Mouse (Mus musculus): ENCODE measurements at regions not wholly inside any gene's neighbourhood (a gene's known extent, or its start where the extent isn't known, plus 50 kb on each side); places are given as distances from the start of the nearest gene placed in this dataset.
A peak's percentile ranks its signal among the peaks of the same experiment; 100 is the strongest.

- Histone ChIP-seq H3K4me1 (ENCODE audit: control insufficient read depth, insufficient read depth, low read length) (no peaks in the 10 kb centered on the region), H3K27ac (ENCODE audit: low read length) (no peak overlapping the region), H3K9ac (replicated peaks; ENCODE audit: low read depth, low read length) (no peak overlapping the region), H3K9me3 (ENCODE audit: control insufficient read depth, low read depth, low read length) (no peaks in the 10 kb centered on the region), H3K36me3 (ENCODE audit: control insufficient read depth, insufficient read depth, low read length) (no peaks in the 10 kb centered on the region), H3K4me2 (replicated peaks; ENCODE audit: low read depth, low read length) (no peak overlapping the region), H3K27me3 (ENCODE audit: control insufficient read depth, insufficient read depth, low read length) (no peaks in the 10 kb centered on the region), H3K4me3 (ENCODE audit: low read depth, low read length) (no peak overlapping the region)
- WGBS, result 89% methylated on average over 2 of the region's 2 CpGs
- ATAC-seq (ENCODE audit: insufficient number of reproducible peaks, insufficient read depth, low FRiP score, low read depth), result no peak
These were observed 405.8 kb downstream of the Basp1 start for GRCm38 (mm10) chr15:25007720-25008119.

- 85% methylated on average over 3 of the region's 3 CpGs for WGBS
- no peak for ATAC-seq (ENCODE audit: insufficient number of reproducible peaks, insufficient read depth, low FRiP score, low read depth)
These were observed 413.4 kb downstream of the Basp1 start for GRCm38 (mm10) chr15:25000171-25000570.

GRCm38 (mm10) chr15:24993325-24993673 is 420.3 kb downstream of the Basp1 start:
- H3K4me2 ChIP-seq (replicated peaks; ENCODE audit: low read depth, low read length), result no peak overlapping the region
- WGBS, result 76% methylated on average over 2 of the region's 2 CpGs
- no peaks in the 10 kb centered on the region for H3K27me3 ChIP-seq (ENCODE audit: control insufficient read depth, insufficient read depth, low read length)
- no peaks in the 10 kb centered on the region for H3K9me3 ChIP-seq (ENCODE audit: control insufficient read depth, low read depth, low read length)
- no peaks in the 10 kb centered on the region for H3K36me3 ChIP-seq (ENCODE audit: control insufficient read depth, insufficient read depth, low read length)
- no peaks in the 10 kb centered on the region for H3K4me1 ChIP-seq (ENCODE audit: control insufficient read depth, insufficient read depth, low read length)
- no peak for ATAC-seq (ENCODE audit: insufficient number of reproducible peaks, insufficient read depth, low FRiP score, low read depth)
- no peak overlapping the region for H3K9ac ChIP-seq (replicated peaks; ENCODE audit: low read depth, low read length)
- H3K27ac ChIP-seq (ENCODE audit: low read length), result no peak overlapping the region
- no peak overlapping the region for H3K4me3 ChIP-seq (ENCODE audit: low read depth, low read length)

More at GRCm38 (mm10) chr15:25000171-25000570, 413.4 kb downstream of the Basp1 start:
- no peaks in the 10 kb centered on the region for H3K36me3 ChIP-seq (ENCODE audit: control insufficient read depth, insufficient read depth, low read length)
- H3K9me3 ChIP-seq (ENCODE audit: control insufficient read depth, low read depth, low read length), result no peaks in the 10 kb centered on the region
- H3K4me1 ChIP-seq (ENCODE audit: control insufficient read depth, insufficient read depth, low read length), result no peaks in the 10 kb centered on the region
- no peak overlapping the region for H3K4me3 ChIP-seq (ENCODE audit: low read depth, low read length)
- no peak overlapping the region for H3K9ac ChIP-seq (replicated peaks; ENCODE audit: low read depth, low read length)
- H3K4me2 ChIP-seq (replicated peaks; ENCODE audit: low read depth, low read length), result no peak overlapping the region
- no peaks in the 10 kb centered on the region for H3K27me3 ChIP-seq (ENCODE audit: control insufficient read depth, insufficient read depth, low read length)
- no peak overlapping the region for H3K27ac ChIP-seq (ENCODE audit: low read length)

GRCm38 (mm10) chr15:24992665-24993324 is 420.8 kb downstream of the Basp1 start:
- H3K36me3 ChIP-seq (ENCODE audit: control insufficient read depth, insufficient read depth, low read length), result no peaks in the 10 kb centered on the region
- no peak overlapping the region for H3K9ac ChIP-seq (replicated peaks; ENCODE audit: low read depth, low read length)
- no peak overlapping the region for H3K4me2 ChIP-seq (replicated peaks; ENCODE audit: low read depth, low read length)
- H3K27ac ChIP-seq (ENCODE audit: low read length), result no peak overlapping the region
- H3K9me3 ChIP-seq (ENCODE audit: control insufficient read depth, low read depth, low read length), result no peaks in the 10 kb centered on the region
- no peaks in the 10 kb centered on the region for H3K27me3 ChIP-seq (ENCODE audit: control insufficient read depth, insufficient read depth, low read length)
- no peak overlapping the region for H3K4me3 ChIP-seq (ENCODE audit: low read depth, low read length)
- 53% methylated on average over 14 of the region's 14 CpGs for WGBS
- ATAC-seq (ENCODE audit: insufficient number of reproducible peaks, insufficient read depth, low FRiP score, low read depth), result no peak
- H3K4me1 ChIP-seq (ENCODE audit: control insufficient read depth, insufficient read depth, low read length), result no peaks in the 10 kb centered on the region

- Histone ChIP-seq H3K36me3 (ENCODE audit: control insufficient read depth, insufficient read depth, low read length) (no peaks in the 10 kb centered on the region), H3K9me3 (ENCODE audit: control insufficient read depth, low read depth, low read length) (no peaks in the 10 kb centered on the region), H3K9ac (replicated peaks; ENCODE audit: low read depth, low read length) (no peak overlapping the region), H3K27ac (ENCODE audit: low read length) (no peak overlapping the region), H3K4me1 (ENCODE audit: control insufficient read depth, insufficient read depth, low read length) (no peaks in the 10 kb centered on the region), H3K27me3 (ENCODE audit: control insufficient read depth, insufficient read depth, low read length) (no peaks in the 10 kb centered on the region), H3K4me3 (ENCODE audit: low read depth, low read length) (no peak overlapping the region), H3K4me2 (replicated peaks; ENCODE audit: low read depth, low read length) (no peak overlapping the region)
- WGBS, result 39% methylated on average over 5 of the region's 5 CpGs
- ATAC-seq (ENCODE audit: insufficient number of reproducible peaks, insufficient read depth, low FRiP score, low read depth), result 0 out of 2 replicates have a peak, but pooled peaks have one; percentile 28
These were observed 423.3 kb downstream of the Basp1 start for GRCm38 (mm10) chr15:24990082-24990786.

- no peak for ATAC-seq (ENCODE audit: insufficient number of reproducible peaks, insufficient read depth, low FRiP score, low read depth)
- Histone ChIP-seq H3K27ac (ENCODE audit: low read length) (no peak overlapping the region), H3K27me3 (ENCODE audit: control insufficient read depth, insufficient read depth, low read length) (no peaks in the 10 kb centered on the region), H3K4me2 (replicated peaks; ENCODE audit: low read depth, low read length) (no peak overlapping the region), H3K9ac (replicated peaks; ENCODE audit: low read depth, low read length) (no peak overlapping the region), H3K4me1 (ENCODE audit: control insufficient read depth, insufficient read depth, low read length) (no peaks in the 10 kb centered on the region), H3K4me3 (ENCODE audit: low read depth, low read length) (no peak overlapping the region), H3K36me3 (ENCODE audit: control insufficient read depth, insufficient read depth, low read length) (no peaks in the 10 kb centered on the region), H3K9me3 (ENCODE audit: control insufficient read depth, low read depth, low read length) (no peaks in the 10 kb centered on the region)
- WGBS, result 31% methylated on average over 4 of the region's 4 CpGs
These were observed 432.7 kb downstream of the Basp1 start for GRCm38 (mm10) chr15:24980841-24981240.

GRCm38 (mm10) chr15:24972020-24972419 is 441.5 kb downstream of the Basp1 start:
- 0 out of 2 replicates have a peak, but pooled peaks cover 5% of the 10 kb centered on the region for H3K4me1 ChIP-seq (ENCODE audit: control insufficient read depth, insufficient read depth, low read length)
- ATAC-seq (ENCODE audit: insufficient number of reproducible peaks, insufficient read depth, low FRiP score, low read depth), result no peak
- H3K27me3 ChIP-seq (ENCODE audit: control insufficient read depth, insufficient read depth, low read length), result no peaks in the 10 kb centered on the region
- H3K9me3 ChIP-seq (ENCODE audit: control insufficient read depth, low read depth, low read length), result no peaks in the 10 kb centered on the region
- H3K27ac ChIP-seq (ENCODE audit: low read length), result no peak overlapping the region
- H3K9ac ChIP-seq (replicated peaks; ENCODE audit: low read depth, low read length), result no peak overlapping the region
- no peak overlapping the region for H3K4me2 ChIP-seq (replicated peaks; ENCODE audit: low read depth, low read length)
- 4% methylated on average over 5 of the region's 5 CpGs for WGBS
- no peaks in the 10 kb centered on the region for H3K36me3 ChIP-seq (ENCODE audit: control insufficient read depth, insufficient read depth, low read length)
- no peak overlapping the region for H3K4me3 ChIP-seq (ENCODE audit: low read depth, low read length)

- ATAC-seq (ENCODE audit: insufficient number of reproducible peaks, insufficient read depth, low FRiP score, low read depth), result peak; percentile 28; the same call in 1 of the 2 replicates
- WGBS, result 36% methylated on average over 2 of the region's 2 CpGs
- H3K27ac ChIP-seq (ENCODE audit: low read length), result no peak overlapping the region
These were observed 444.2 kb downstream of the Basp1 start for GRCm38 (mm10) chr15:24969391-24969812.

More at GRCm38 (mm10) chr15:24969391-24969812, 444.2 kb downstream of the Basp1 start:
- H3K4me2 ChIP-seq (replicated peaks; ENCODE audit: low read depth, low read length), result no peak overlapping the region
- H3K4me3 ChIP-seq (ENCODE audit: low read depth, low read length), result no peak overlapping the region
- H3K4me1 ChIP-seq (ENCODE audit: control insufficient read depth, insufficient read depth, low read length), result 0 out of 2 replicates have a peak, but pooled peaks cover 5% of the 10 kb centered on the region
- H3K9me3 ChIP-seq (ENCODE audit: control insufficient read depth, low read depth, low read length), result no peaks in the 10 kb centered on the region
- H3K36me3 ChIP-seq (ENCODE audit: control insufficient read depth, insufficient read depth, low read length), result no peaks in the 10 kb centered on the region
- H3K9ac ChIP-seq (replicated peaks; ENCODE audit: low read depth, low read length), result no peak overlapping the region
- H3K27me3 ChIP-seq (ENCODE audit: control insufficient read depth, insufficient read depth, low read length), result no peaks in the 10 kb centered on the region

All from stomach, embryonic 14.5 days (tissue).